Mouse (Mus musculus) intestine, postnatal 0 days (tissue): ENCODE results near the gene Zpbp2. TPM values are rescaled to one million over a fixed set of nuclear protein-coding genes. Genes with fewer than 3 reads are reported as not detected.

Experiments used
- ATAC-seq: fragments of 200-750 bp; cut with Nextera tagmentation; 2 replicates; pipeline ENCODE4 v1.8.0; 2017; ENCODE audit warnings: mild to moderate bottlenecking, moderate TSS enrichment, moderate library complexity
- H3K27ac ChIP-seq: fragments of 300-500 bp; sonication (generic); 2 replicates; pipeline ENCODE4 v1.5.1; 2014; ENCODE audit warnings: mild to moderate bottlenecking, low read depth, low read length, moderate library complexity
- H3K27me3 ChIP-seq: fragments of 300-500 bp; sonication (generic); replicated peaks from 2 replicates; pipeline ENCODE4 v1.6.1; 2014; ENCODE audit warnings: low read length, mixed read lengths; ENCODE audit not compliant: control insufficient read depth, insufficient read depth
- H3K36me3 ChIP-seq: fragments of 300-500 bp; sonication (generic); 2 replicates; pipeline ENCODE4 v1.6.1; 2014; ENCODE audit warnings: mild to moderate bottlenecking, moderate library complexity; ENCODE audit not compliant: control insufficient read depth, insufficient read depth
- H3K4me1 ChIP-seq: fragments of 300-500 bp; sonication (generic); replicated peaks from 2 replicates; pipeline ENCODE4 v1.6.1; 2014; ENCODE audit warnings: antibody characterized with exemption, low read length, mixed read lengths; ENCODE audit not compliant: control insufficient read depth, insufficient read depth
- H3K4me2 ChIP-seq: fragments of 300-500 bp; sonication (generic); replicated peaks from 2 replicates; pipeline ENCODE4 v1.6.1; 2014; ENCODE audit warnings: low read depth, mild to moderate bottlenecking, moderate library complexity
- H3K4me3 ChIP-seq: fragments of 300-500 bp; sonication (generic); 2 replicates; pipeline ENCODE4 v1.5.1; 2014; ENCODE audit warnings: low read depth, low read length
- H3K9ac ChIP-seq: fragments of 300-500 bp; sonication (generic); 2 replicates; pipeline ENCODE4 v1.6.1; 2014; ENCODE audit warnings: mild to moderate bottlenecking, low read depth, low read length
- H3K9me3 ChIP-seq: fragments of 300-500 bp; sonication (generic); 2 replicates; pipeline ENCODE4 v1.6.1; 2016; ENCODE audit warnings: mixed run types; ENCODE audit not compliant: control insufficient read depth
- CTCF ChIP-seq: sonication (generic); IDR thresholded peaks from 2 replicates; pipeline ENCODE4 v1.5.1; 2016; ENCODE audit warnings: low read depth, mild to moderate bottlenecking, control low read depth, antibody characterized with exemption, moderate library complexity
- WGBS: fragments of 180-500 bp; shearing (Covaris S2); extraction: QIAGEN DNeasy Blood & Tissue Kit; methylation state at CpG from one replicate; pipeline ENCODE4 v1.1.7; 2014; 5-methylcytosine and 5-hydroxymethylcytosine counted together
- polyA plus RNA-seq: library from polyadenylated mRNA; unstranded; fragments of >200 nt; fragmentation: Nextera tagmentation; extraction: Ambion mirVana; gene quantifications from 2 replicates; pipeline ENCODE4 v1.2.1, GENCODE M21; 2015

Gene Zpbp2
- polyA plus RNA-seq, 1 experiment from 2014 or later = 3.2 TPM

DNA sequence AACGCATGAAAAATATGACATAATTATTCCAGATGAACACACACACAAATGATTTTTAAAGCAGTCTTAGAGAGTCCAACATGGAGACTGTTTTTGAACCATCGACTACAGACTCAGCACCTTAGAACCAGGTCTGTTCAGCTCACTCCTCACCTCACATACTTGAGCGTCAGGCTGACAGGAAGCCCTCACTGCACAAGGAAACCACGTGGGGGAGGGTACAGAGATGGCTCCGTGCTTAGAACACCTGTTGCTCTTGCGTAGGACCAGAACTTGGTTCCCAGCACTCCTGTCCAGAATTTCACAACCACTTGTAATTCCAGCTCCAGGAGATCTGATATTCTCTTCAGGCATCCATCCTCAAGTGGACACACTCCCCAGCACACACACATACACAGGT, 44.1 kb downstream of the Zpbp2 start:
- no peak overlapping the region for H3K4me3 ChIP-seq
- peaks cover 11% of the 10 kb centered on the region; the same call in 1 of the 2 replicates for H3K27me3 ChIP-seq
- no peaks in the 10 kb centered on the region for H3K36me3 ChIP-seq
- no peak overlapping the region for H3K4me2 ChIP-seq
- 72% methylated on average over 6 of the region's 6 CpGs for WGBS
- no peak for TF ChIP-seq CTCF
- ATAC-seq = no peak
- H3K27ac ChIP-seq = no peak overlapping the region
- H3K4me1 ChIP-seq = no peaks in the 10 kb centered on the region
- H3K9me3 ChIP-seq = no peaks in the 10 kb centered on the region
- no peak overlapping the region for H3K9ac ChIP-seq

DNA sequence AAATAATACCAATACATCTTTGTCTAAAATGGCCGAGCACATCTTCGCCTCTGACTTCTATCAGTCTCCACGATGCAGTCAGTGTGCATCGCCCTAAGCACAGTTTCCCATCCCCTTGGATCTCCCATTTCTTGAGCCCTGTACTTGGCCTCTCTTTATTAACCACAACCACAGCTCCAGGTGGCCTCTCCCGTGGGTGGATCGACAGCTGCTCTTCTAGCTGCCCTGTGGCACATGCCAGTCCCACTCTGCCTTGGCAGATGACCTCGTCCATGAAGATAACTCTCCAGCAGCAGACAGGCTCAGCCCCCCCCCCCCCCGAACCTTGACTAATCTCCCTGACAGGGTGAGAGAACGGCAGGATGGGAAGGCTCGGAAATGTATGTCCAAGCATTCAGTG, 44.6 kb downstream of the Zpbp2 start:
- Histone ChIP-seq H3K4me2 (no peak overlapping the region), H3K36me3 (no peaks in the 10 kb centered on the region), H3K27me3 (peaks cover 11% of the 10 kb centered on the region; the same call in 1 of the 2 replicates), H3K9ac (no peak overlapping the region), H3K4me3 (no peak overlapping the region), H3K9me3 (no peaks in the 10 kb centered on the region), H3K27ac (no peak overlapping the region), H3K4me1 (no peaks in the 10 kb centered on the region)
- TF ChIP-seq CTCF = no peak
- WGBS = 79% methylated on average over 10 of the region's 10 CpGs
- ATAC-seq = no peak

DNA sequence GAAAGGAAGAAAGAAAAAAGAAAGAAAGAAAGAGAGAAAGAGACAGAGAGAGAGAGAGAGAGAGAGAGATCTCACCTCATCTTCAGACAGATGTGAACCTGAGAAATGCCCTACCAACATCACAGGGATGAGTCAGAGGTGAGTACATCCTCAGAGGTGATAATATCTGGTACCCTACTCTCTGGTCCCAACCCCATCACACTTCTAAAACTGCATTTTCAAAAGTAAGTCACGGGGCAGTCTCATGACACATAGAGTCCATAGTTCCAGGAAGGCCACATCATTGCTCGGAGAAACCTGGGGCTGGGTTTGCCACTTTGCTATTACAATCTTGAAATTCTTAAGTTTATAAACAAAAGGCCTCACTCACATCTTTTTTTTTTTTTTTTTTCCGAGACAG, 45.1 kb downstream of the Zpbp2 start:
- Histone ChIP-seq H3K9ac (no peak overlapping the region), H3K4me1 (no peaks in the 10 kb centered on the region), H3K9me3 (no peaks in the 10 kb centered on the region), H3K27me3 (peaks cover 11% of the 10 kb centered on the region; the same call in 1 of the 2 replicates), H3K4me3 (no peak overlapping the region), H3K36me3 (no peaks in the 10 kb centered on the region), H3K27ac (no peak overlapping the region), H3K4me2 (no peak overlapping the region)
- no peak for TF ChIP-seq CTCF
- WGBS = 61% methylated on average over 3 of the region's 3 CpGs
- no peak for ATAC-seq

DNA sequence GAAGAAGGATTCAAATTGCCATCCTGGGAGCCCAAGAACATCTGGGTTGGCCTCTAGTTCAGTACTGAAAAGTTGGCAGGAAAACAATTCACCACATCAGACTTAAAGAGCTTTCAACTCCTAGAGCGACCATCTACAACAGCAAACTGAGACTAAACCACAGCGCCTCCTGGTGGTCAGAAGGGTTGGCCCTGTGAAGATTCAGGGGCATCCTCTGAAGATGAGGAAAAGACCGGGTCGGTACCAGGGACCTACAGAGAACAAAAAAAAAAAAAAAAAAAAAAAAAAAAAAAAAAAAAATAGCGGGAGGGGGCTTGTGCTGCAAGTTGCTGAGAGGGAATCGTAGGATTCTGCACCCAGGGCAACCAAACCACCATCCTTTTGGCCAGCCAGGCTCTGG, 46.5 kb downstream of the Zpbp2 start:
- Histone ChIP-seq H3K9ac (no peak overlapping the region), H3K27me3 (peaks cover 11% of the 10 kb centered on the region; the same call in 1 of the 2 replicates), H3K27ac (no peak overlapping the region), H3K4me1 (no peaks in the 10 kb centered on the region; the same call in 1 of the 2 replicates), H3K4me2 (no peak overlapping the region), H3K9me3 (no peaks in the 10 kb centered on the region), H3K4me3 (no peak overlapping the region), H3K36me3 (no peaks in the 10 kb centered on the region)
- TF ChIP-seq CTCF = peak; percentile 84
- no peak; the same call in 1 of the 2 replicates for ATAC-seq
- 35% methylated on average over 6 of the region's 6 CpGs for WGBS

DNA sequence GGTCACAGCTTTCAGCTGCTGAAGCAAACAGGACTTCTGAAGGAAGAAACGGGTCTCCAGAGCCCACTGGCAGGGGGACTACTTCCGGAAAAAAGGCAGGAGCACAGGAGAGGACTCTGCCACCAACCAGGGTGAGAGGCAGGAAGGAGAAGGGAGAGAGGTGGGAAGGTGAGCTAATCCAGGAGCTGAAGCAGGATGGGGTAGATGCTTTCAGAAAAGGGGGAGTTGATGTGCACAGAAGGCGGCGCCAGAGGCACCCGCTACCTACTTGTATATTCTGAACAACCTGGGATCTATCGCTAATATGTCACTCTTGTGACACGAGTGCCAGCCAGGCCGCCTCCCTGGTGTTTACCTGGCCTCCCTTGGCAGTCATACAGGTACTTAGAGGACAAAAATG, 47.1 kb downstream of the Zpbp2 start, which contains the start of gene Lrrc3c:
Gene Lrrc3c (plus strand): TSS at position 301 of the 400 bp plus-strand sequence.
- no peak for ATAC-seq
- Histone ChIP-seq H3K9ac (no peak within 1 kb of the TSS), H3K4me3 (no peak within 1 kb of the TSS), H3K4me2 (0 out of 2 replicates have a peak within 1 kb of the TSS, but pooled peaks have one; percentile 9), H3K27me3 (peaks cover 11% of the 10 kb centered on the region; the same call in 1 of the 2 replicates), H3K9me3 (no peaks in the 10 kb centered on the region), H3K4me1 (no peaks in the 10 kb centered on the region; the same call in 1 of the 2 replicates), H3K36me3 (no peaks in the 10 kb centered on the region), H3K27ac (no peak within 1 kb of the TSS)
- TF ChIP-seq CTCF = no peak
- 78% methylated on average over 8 of the region's 8 CpGs for WGBS

DNA sequence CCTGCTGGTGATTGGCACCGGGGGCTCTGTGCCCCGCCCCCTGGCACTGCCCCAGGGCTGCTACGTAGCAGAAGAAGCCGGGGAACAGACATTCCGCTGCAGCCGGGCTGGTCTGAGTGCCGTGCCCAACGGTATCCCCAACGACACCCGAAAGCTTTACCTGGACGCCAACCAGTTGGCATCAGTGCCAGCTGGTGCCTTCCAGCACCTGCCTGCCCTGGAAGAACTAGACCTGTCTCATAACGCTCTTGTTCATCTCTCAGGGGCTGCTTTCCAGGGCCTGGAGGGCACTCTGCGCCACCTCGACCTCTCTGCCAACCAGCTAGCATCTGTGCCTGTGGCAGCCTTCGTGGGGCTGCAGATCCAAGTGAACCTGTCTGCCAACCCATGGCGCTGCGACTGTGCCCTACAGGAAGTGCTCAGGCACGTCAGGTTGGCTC, 48.0 kb downstream of the Zpbp2 start:
- H3K36me3 ChIP-seq = no peaks in the 10 kb centered on the region
- no peak overlapping the region for H3K27ac ChIP-seq
- H3K4me3 ChIP-seq = no peak overlapping the region
- no peak for ATAC-seq
- no peaks in the 10 kb centered on the region; the same call in 1 of the 2 replicates for H3K4me1 ChIP-seq
- no peak for TF ChIP-seq CTCF
- 60% methylated on average over 18 of the region's 18 CpGs for whole genome bisulfite sequencing
- no peak overlapping the region for H3K9ac ChIP-seq
- H3K9me3 ChIP-seq = no peaks in the 10 kb centered on the region
- peaks cover 11% of the 10 kb centered on the region; the same call in 1 of the 2 replicates for H3K27me3 ChIP-seq
- 0 out of 2 replicates have a peak overlapping the region, but pooled peaks have one; percentile 9 for H3K4me2 ChIP-seq
